Mouse (Mus musculus) heart, postnatal 0 days (tissue): ENCODE results near the gene Rcor2.

Experiments
- CTCF ChIP-seq: IDR thresholded peaks from 2 replicates; pipeline ENCODE4 v1.5.1; 2016; ENCODE audit warnings: antibody characterized with exemption, control low read depth, low read depth
- EP300 ChIP-seq: IDR thresholded peaks from 2 replicates; pipeline ENCODE4 v1.6.1; 2016; ENCODE audit warnings: antibody characterized with exemption, low read depth

DNA sequence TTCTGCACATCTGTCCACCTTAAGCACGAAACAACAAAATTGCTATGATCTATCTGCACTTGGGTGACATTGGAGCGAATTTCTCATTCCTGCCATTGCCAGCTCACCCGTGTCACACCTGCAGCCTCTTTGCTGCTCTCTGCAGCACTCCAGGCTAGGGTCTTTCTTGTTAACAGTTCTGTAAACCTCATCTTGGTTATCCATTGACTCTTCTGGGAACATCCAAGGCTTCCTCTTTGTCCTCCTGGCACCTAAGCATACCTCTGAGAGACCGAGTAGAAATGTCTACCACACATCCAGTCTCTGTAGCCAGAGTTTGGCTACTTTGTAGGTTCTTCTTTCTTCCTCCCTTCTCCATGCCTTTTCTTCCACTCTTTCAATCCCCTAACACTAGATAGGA lies 28.8 kb downstream of the Rcor2 start:
- TF ChIP-seq CTCF (no peak), EP300 (no peak)
